Mouse (Mus musculus): Measurements from ENCODE around the gene Tgm5.

GRCm38 (mm10) chr2:121128865-121129620 is 43.4 kb upstream of the Tgm5 start:
- TF ChIP-seq POLR2A (IDR thresholded peaks at IDR 0.05; ENCODE audit: low read depth, low read length) (no peak), CTCF (IDR thresholded peaks at IDR 0.05; ENCODE audit: extremely low read depth, insufficient read length, insufficient replicate concordance, low read depth, low read length) (no peak)
